Mouse (Mus musculus) forebrain, embryonic 11.5 days (tissue): Measurements from ENCODE around the gene Jmjd1c. TPM values are rescaled to one million over a fixed set of nuclear protein-coding genes. Genes with fewer than 3 reads are reported as not detected.

Experiments used
- ATAC-seq: fragments of 200-750 bp; cut with Nextera tagmentation; replicated peaks from 2 replicates; pipeline ENCODE4 v1.8.0; 2017; ENCODE audit warnings: moderate TSS enrichment; ENCODE audit not compliant: low FRiP score
- DNase-seq: peaks from one replicate; pipeline ENCODE4 v3.0.0-alpha.2; 2017; ENCODE audit warnings: low spot score
- H3K27ac ChIP-seq: fragments of 300-500 bp; sonication (generic); 2 replicates; pipeline ENCODE4 v1.5.1; 2014; ENCODE audit warnings: low read depth, low read length
- H3K27me3 ChIP-seq: fragments of 300-500 bp; sonication (generic); 2 replicates; pipeline ENCODE4 v1.6.1; 2014; ENCODE audit warnings: mild to moderate bottlenecking, low read length, mixed read lengths; ENCODE audit not compliant: control insufficient read depth, insufficient read depth
- H3K36me3 ChIP-seq: fragments of 300-500 bp; sonication (generic); 2 replicates; pipeline ENCODE4 v1.6.1; 2014; ENCODE audit warnings: mild to moderate bottlenecking, low read length, moderate library complexity, mixed read lengths; ENCODE audit not compliant: control insufficient read depth, insufficient read depth
- H3K4me1 ChIP-seq: fragments of 300-500 bp; sonication (generic); replicated peaks from 2 replicates; pipeline ENCODE4 v1.6.1; 2014; ENCODE audit warnings: low read length, mixed read lengths; ENCODE audit not compliant: control insufficient read depth, insufficient read depth
- H3K4me2 ChIP-seq: fragments of 300-500 bp; sonication (generic); 2 replicates; pipeline ENCODE4 v1.6.1; 2014; ENCODE audit warnings: low read depth, mild to moderate bottlenecking, low read length, moderate library complexity, mixed read lengths; ENCODE audit not compliant: severe bottlenecking
- H3K4me3 ChIP-seq: fragments of 300-500 bp; sonication (generic); 2 replicates; pipeline ENCODE4 v1.5.1; 2014; ENCODE audit warnings: low read depth, low read length
- H3K9ac ChIP-seq: fragments of 300-500 bp; sonication (generic); 2 replicates; pipeline ENCODE4 v1.6.1; 2014; ENCODE audit warnings: low read length
- H3K9me3 ChIP-seq: fragments of 300-500 bp; sonication (generic); 2 replicates; pipeline ENCODE4 v1.6.1; 2016; ENCODE audit warnings: low read length, mixed read lengths; ENCODE audit not compliant: control insufficient read depth
- WGBS: fragments of 180-500 bp; shearing (Covaris S2); extraction: QIAGEN DNeasy Blood & Tissue Kit; methylation state at CpG from one replicate; pipeline ENCODE4 v1.1.7; 2014; 5-methylcytosine and 5-hydroxymethylcytosine counted together
- polyA plus RNA-seq: library from polyadenylated mRNA; unstranded; fragments of >200 nt; fragmentation: Nextera tagmentation; extraction: Ambion mirVana; gene quantifications from 2 replicates; pipeline ENCODE4 v1.2.1, GENCODE M21; 2014

The Jmjd1c gene
- polyA plus RNA-seq, 1 experiment from 2014 or later = 55.7 TPM

DNA sequence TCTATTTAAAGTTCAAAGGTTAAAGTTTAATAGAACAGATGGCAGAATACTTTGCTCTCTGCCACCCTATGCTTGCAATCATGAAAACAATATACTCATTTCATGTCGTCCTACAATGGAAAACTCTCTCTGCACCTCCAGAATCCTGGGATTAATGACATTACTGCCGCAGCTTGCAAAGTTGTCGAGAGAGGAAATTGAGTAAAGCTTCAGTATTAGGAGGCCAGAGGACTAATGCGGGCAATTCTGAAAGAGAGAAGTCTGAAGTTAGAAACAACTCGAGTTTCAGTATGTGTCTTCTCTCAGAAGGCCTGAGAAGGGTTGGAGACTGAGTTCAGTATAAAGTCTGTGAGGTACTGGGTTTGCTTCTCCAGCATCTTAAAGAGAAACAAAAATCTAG is 84.9 kb downstream of the Jmjd1c start:
- no peak overlapping the region for H3K4me2 ChIP-seq
- ATAC-seq = no peak
- no peaks in the 10 kb centered on the region for H3K9me3 ChIP-seq
- 74% methylated on average over 5 of the region's 5 CpGs for WGBS
- H3K36me3 ChIP-seq = no peaks in the 10 kb centered on the region
- H3K9ac ChIP-seq = no peak overlapping the region
- H3K4me1 ChIP-seq = no peaks in the 10 kb centered on the region
- no peaks in the 10 kb centered on the region for H3K27me3 ChIP-seq
- no peak overlapping the region for H3K27ac ChIP-seq
- no peak overlapping the region for H3K4me3 ChIP-seq
- no peak for DNase-seq

DNA sequence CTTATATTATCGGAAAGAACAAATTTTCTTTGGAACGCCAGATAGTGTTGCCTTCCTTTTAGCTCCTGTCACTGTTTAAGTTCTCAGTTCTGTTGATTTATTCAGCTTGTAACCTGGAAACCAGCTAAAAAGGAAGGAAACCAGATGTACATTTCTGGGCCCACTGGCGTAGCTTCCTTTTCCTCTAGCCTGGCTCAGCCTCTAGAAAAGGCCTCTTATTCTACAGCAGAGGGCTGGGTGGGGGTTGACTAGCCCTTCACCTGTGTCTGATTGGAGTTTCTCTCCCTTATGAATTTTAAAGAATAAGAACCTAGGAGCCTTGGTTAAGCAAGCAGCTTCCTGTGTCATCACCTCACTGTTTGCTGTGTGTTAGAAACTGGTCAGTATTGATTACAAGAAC is 86.7 kb downstream of the Jmjd1c start:
- Histone ChIP-seq H3K27ac (no peak overlapping the region), H3K36me3 (no peaks in the 10 kb centered on the region), H3K4me3 (no peak overlapping the region), H3K9me3 (no peaks in the 10 kb centered on the region), H3K4me1 (peaks cover 2% of the 10 kb centered on the region; the same call in 1 of the 2 replicates), H3K4me2 (no peak overlapping the region), H3K27me3 (no peaks in the 10 kb centered on the region), H3K9ac (no peak overlapping the region)
- ATAC-seq (no peak), DNase-seq (no peak)
- WGBS = 81% methylated on average over 3 of the region's 3 CpGs

DNA sequence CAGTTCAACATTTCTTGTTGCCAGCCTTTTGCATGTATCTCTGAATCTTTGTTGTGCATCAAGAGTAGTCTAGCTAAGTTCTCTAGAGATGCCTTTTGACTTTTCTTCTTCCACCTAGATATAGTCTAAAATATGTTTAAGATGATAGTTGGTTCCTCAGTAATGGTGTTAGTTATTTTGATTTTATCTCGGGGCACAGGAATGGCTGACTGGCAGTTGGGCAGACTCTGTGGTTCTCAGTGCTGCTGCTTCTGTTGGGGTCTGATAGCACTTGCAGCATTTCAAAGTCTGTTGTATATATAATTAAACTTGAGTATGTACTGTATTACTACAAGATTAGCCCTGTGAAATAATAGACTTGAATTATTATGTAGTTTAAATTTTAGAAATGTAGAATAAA is 87.2 kb downstream of the Jmjd1c start:
- 75% methylated on average over 1 of the region's 1 CpGs for WGBS
- Histone ChIP-seq H3K27ac (no peak overlapping the region), H3K36me3 (no peaks in the 10 kb centered on the region), H3K27me3 (no peaks in the 10 kb centered on the region), H3K4me3 (no peak overlapping the region), H3K4me2 (no peak overlapping the region), H3K4me1 (peaks cover 2% of the 10 kb centered on the region; the same call in 1 of the 2 replicates), H3K9ac (no peak overlapping the region), H3K9me3 (no peaks in the 10 kb centered on the region)
- DNase-seq (no peak), ATAC-seq (no peak)

DNA sequence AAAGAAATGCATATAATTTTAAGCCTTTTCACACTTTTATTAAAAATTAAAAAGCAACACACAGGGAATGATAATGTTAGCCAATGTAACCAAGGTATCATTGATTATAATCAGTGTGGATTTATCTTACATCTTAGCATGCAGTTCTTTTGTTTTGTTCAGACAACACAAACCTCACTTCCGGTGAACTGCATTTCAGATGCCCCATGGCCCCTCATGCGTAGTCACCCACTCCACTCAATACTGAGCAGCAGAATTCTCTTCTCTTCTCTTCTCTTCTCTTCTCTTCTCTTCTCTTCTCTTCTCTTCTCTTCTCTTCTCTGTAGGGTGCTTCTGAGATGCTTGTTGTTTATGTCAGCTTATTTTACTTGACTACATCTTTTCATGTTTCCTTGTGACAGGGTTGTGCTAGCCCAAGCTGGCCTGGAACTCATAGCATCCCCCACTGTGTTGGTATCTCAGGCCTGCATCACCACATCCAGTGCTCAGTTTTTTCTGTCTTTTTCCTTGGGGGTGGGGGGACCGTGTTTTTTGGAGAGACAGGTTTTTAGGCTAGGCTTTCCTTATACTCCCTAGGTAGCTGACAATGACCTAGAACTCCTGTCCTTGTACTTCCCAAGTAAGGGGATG is 88.6 kb downstream of the Jmjd1c start:
- peaks cover 5% of the 10 kb centered on the region; the same call in 1 of the 2 replicates for H3K4me1 ChIP-seq
- no peaks in the 10 kb centered on the region for H3K27me3 ChIP-seq
- ATAC-seq (no peak), DNase-seq (no peak)
- H3K4me2 ChIP-seq = no peak overlapping the region
- 51% methylated on average over 3 of the region's 3 CpGs for WGBS
- peak overlapping the region; percentile 25; the same call in 1 of the 2 replicates for H3K27ac ChIP-seq
- H3K36me3 ChIP-seq = no peaks in the 10 kb centered on the region
- no peak overlapping the region for H3K4me3 ChIP-seq
- no peak overlapping the region for H3K9ac ChIP-seq
- no peaks in the 10 kb centered on the region for H3K9me3 ChIP-seq

DNA sequence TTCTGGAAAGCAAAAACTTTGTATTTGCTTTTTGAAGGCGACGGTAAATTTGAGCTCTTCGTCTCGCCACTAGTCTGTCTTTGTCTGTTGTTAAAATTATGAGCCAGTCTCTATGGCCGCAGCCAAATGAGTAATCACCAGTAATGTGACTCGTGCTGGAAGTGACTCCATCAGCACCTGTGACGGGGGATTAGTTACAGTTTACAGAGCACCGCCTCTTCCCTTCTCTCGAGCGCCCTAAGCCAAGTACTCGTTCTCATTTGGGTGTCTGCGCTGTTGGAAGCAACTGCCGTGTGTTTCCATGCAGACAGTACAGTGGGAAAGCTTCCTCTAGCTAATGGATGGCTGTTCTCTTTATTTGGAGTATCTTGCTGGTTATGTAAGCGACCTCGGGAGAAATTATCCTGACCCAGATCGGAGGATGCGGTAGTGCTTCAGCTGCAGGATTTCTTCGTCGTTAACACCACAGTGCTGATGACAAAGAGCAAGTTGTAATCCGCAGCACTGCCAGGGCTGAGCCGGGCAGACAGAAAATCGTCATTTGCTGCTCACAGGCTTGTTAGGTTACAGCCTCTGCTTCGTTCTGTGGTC is 89.7 kb downstream of the Jmjd1c start:
- H3K9ac ChIP-seq = peak overlapping the region; percentile 63
- H3K4me2 ChIP-seq = peak overlapping the region; percentile 49
- peak overlapping the region; percentile 86 for H3K27ac ChIP-seq
- no peaks in the 10 kb centered on the region for H3K27me3 ChIP-seq
- peak overlapping the region; percentile 30 for H3K4me3 ChIP-seq
- no peaks in the 10 kb centered on the region for H3K36me3 ChIP-seq
- no peaks in the 10 kb centered on the region for H3K9me3 ChIP-seq
- 0% methylated on average over 23 of the region's 23 CpGs for WGBS
- peaks cover 5% of the 10 kb centered on the region; the same call in 1 of the 2 replicates for H3K4me1 ChIP-seq
- peak; percentile 90 for ATAC-seq
- peak; percentile 76 for DNase-seq

DNA sequence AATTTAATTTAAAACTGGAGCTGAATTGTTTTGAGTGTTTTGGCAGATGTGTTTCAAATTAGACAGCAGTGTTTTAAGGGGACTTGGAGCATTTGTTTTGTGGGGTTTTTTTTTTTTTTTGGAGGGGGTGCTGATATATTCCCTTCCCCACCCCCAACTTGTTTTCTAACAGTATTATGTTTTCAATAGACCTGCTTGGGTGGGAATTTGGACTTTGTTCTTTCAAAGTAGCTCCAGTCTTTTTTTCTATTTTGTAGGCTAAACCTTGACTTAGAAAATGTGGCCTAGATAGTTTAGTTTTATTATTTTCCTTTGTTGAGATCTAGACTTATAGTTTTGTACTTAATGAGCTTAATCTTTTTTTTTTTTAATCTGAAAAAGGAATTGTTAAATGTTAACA is 90.6 kb downstream of the Jmjd1c start:
- Histone ChIP-seq H3K27ac (peak overlapping the region; percentile 86), H3K4me3 (peak overlapping the region; percentile 30), H3K36me3 (no peaks in the 10 kb centered on the region), H3K4me2 (peak overlapping the region; percentile 49), H3K9me3 (no peaks in the 10 kb centered on the region), H3K4me1 (peaks cover 5% of the 10 kb centered on the region; the same call in 1 of the 2 replicates), H3K27me3 (no peaks in the 10 kb centered on the region), H3K9ac (peak overlapping the region; percentile 7; the same call in 1 of the 2 replicates)
- no peak for ATAC-seq
- DNase-seq = no peak

DNA sequence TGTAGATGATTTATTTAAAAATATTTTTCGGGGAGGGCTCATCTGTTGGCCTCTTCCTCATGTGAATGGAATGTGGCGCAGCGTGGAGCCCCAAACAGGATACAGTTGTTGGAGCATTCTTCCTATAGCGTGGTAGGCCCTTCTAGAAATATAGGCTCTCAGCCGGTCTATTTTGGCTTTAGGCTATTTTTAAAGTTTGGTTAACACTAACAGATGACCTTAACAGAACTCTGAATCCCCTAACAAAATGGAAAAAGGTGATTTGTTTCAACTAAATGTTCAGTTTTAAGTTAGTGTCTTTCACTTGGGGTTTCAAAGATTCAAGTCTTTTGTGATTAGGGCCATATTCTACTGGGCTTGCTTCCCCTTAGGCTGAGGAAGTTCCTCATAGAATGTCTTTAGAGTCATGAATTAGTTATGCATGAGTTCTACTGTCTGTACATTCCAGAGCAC is 91.1 kb downstream of the Jmjd1c start:
- H3K27ac ChIP-seq = peak overlapping the region; percentile 26; the same call in 1 of the 2 replicates

DNA sequence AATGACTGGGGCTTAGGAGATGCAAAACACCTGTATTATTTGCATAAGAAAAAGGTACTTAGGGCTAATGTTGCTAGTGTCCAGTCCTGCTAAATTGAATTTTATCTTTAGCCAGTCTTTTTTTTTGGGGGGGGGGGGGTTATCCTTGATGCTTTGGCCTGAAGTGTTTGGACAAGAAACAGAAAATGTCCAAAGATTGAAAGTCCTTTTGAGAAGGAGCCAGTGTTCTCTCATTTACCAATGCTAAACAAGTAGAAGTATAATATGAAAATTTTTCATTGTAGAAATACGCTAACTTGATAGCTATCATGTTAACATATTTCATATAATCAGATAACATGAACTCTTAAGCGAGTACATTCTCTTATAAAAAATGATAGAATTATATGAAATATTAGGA is 92.0 kb downstream of the Jmjd1c start:
- H3K4me1 ChIP-seq = peaks cover 5% of the 10 kb centered on the region; the same call in 1 of the 2 replicates
- peak overlapping the region; percentile 37; the same call in 1 of the 2 replicates for H3K4me2 ChIP-seq
- no peaks in the 10 kb centered on the region for H3K27me3 ChIP-seq
- no peaks in the 10 kb centered on the region; the same call in 1 of the 2 replicates for H3K36me3 ChIP-seq
- ATAC-seq (no peak), DNase-seq (no peak)
- H3K9ac ChIP-seq = no peak overlapping the region
- no peaks in the 10 kb centered on the region for H3K9me3 ChIP-seq
- no peak overlapping the region for H3K4me3 ChIP-seq
- no peak overlapping the region for H3K27ac ChIP-seq
- WGBS = 85% methylated on average over 2 of the region's 2 CpGs

More for the DNA sequence above, 91.1 kb downstream of the Jmjd1c start:
- Histone ChIP-seq H3K9me3 (no peaks in the 10 kb centered on the region), H3K4me3 (peak overlapping the region; percentile 30), H3K4me1 (peaks cover 5% of the 10 kb centered on the region; the same call in 1 of the 2 replicates), H3K36me3 (no peaks in the 10 kb centered on the region), H3K9ac (peak overlapping the region; percentile 48), H3K4me2 (peak overlapping the region; percentile 49; the same call in 1 of the 2 replicates), H3K27me3 (no peaks in the 10 kb centered on the region)
- DNase-seq = no peak
- 4% methylated on average over 5 of the region's 5 CpGs for WGBS
- ATAC-seq = no peak
